Mouse (Mus musculus): Measurements from ENCODE around the gene Nol3. TPM values are rescaled to one million over a fixed set of nuclear protein-coding genes. Genes with fewer than 3 reads are reported as not detected.
A peak's percentile ranks its signal among the peaks of the same experiment; 100 is the strongest.

Gene Nol3
- polyA plus RNA-seq, 1 experiment from 2014 or later: 2.9 TPM

DNA sequence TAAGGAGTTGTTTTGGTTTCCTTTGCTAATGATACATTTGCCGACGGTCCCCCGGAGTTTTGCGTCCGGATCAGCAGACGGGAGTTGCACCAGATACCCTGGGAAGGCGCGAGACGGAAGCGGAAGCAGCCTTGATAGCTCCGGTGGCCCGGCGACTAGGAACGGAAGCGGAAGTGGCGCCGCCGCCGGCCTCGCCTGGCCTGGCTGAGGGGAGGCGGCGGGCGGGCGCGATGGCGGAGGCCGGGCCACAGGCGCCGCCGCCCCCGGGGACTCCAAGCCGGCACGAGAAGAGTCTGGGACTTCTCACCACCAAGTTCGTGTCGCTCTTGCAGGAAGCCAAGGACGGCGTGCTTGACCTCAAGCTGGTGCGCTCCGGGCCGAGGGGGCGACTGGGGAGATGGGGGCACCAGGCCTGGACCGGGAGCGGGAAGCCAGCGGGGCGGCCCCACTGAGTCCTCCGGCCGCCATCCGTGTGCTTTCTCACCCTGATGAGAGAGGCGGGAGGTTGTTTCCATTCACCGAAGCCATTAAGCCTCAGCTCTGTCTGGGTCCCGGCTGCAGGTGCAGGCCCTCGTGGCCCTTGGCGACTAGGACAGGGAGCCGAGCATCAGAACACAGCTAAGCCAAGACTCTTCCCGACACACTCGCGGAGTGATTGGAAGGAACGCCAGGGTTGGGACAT is 21.7 kb downstream of the Nol3 start, which contains the start of gene E2f4:
Gene E2f4, plus strand, starts transcription at position 153 of the 682 bp plus-strand sequence.
- ATAC-seq: peak; percentile 95
- Histone ChIP-seq H3K9ac (ENCODE audit: low read length) (peak within 1 kb of the TSS; percentile 91), H3K4me3 (ENCODE audit: low read depth, low read length) (peak within 1 kb of the TSS; percentile 97), H3K27ac (ENCODE audit: low read depth, low read length) (peak within 1 kb of the TSS; percentile 36; the same call in 1 of the 2 replicates), H3K9me3 (replicated peaks; ENCODE audit: control insufficient read depth, low read length) (no peaks in the 10 kb centered on the region), H3K36me3 (ENCODE audit: control insufficient read depth, insufficient read depth, low read length) (peaks cover 41% of the 10 kb centered on the region), H3K4me1 (ENCODE audit: control insufficient read depth, insufficient read depth, low read length) (peaks cover 15% of the 10 kb centered on the region), H3K4me2 (ENCODE audit: low read length) (peak within 1 kb of the TSS; percentile 92), H3K27me3 (replicated peaks; ENCODE audit: control insufficient read depth, insufficient read depth, low read length) (no peaks in the 10 kb centered on the region)
- DNase-seq (ENCODE audit: low spot score): peak; percentile 96
- WGBS: under 1% methylated on average over 58 of the region's 58 CpGs

DNA sequence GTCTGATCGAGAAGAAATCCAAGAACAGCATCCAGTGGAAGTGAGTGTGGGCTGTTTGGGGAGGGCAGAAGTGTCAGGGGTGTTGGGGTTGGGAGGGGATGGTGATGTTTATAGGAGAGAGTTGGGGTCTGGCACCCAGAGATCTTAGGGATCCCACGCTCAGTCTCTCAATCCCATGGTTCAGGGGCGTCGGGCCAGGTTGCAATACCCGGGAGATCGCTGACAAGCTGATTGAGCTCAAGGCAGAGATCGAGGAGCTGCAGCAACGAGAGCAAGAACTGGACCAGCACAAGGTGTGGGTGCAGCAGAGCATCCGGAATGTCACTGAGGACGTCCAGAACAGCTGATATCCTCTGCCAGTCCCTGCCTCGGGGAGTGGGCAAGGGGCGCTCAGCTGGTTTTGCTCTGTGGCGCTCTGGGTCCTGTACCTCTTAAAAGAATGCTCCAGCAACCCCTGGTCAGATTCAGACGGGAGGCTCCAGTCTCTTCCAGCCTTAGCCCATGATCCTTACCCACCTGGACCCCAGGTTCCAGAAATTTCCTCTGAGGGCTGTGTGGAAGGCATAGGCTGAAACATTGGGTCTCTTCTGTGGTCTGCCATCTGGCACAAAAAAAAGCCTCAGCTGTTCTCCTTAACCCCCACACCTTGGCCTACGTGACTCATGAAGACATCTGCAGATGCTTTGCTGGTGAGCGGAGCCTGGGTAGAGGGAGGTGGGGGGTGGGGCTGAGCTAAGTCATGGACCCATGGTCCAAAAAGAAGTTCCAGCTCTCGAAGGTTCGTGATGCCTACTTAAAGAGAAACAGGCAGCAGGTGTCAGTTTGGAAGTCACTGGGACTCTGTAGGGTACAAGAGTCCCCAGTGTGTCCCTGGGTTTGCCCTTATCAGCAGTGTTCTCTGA is 22.7 kb downstream of the Nol3 start:
- Histone ChIP-seq H3K4me3 (ENCODE audit: low read depth, low read length) (peak overlapping the region; percentile 97), H3K27me3 (replicated peaks; ENCODE audit: control insufficient read depth, insufficient read depth, low read length) (no peaks in the 10 kb centered on the region), H3K4me1 (ENCODE audit: control insufficient read depth, insufficient read depth, low read length) (peaks cover 15% of the 10 kb centered on the region), H3K4me2 (ENCODE audit: low read length) (peak overlapping the region; percentile 92), H3K27ac (ENCODE audit: low read depth, low read length) (no peak overlapping the region), H3K36me3 (ENCODE audit: control insufficient read depth, insufficient read depth, low read length) (peaks cover 49% of the 10 kb centered on the region), H3K9me3 (replicated peaks; ENCODE audit: control insufficient read depth, low read length) (no peaks in the 10 kb centered on the region), H3K9ac (ENCODE audit: low read length) (peak overlapping the region; percentile 91)
- ATAC-seq (no peak), DNase-seq (ENCODE audit: low spot score) (no peak)
- 64% methylated on average over 18 of the region's 18 CpGs for WGBS

DNA sequence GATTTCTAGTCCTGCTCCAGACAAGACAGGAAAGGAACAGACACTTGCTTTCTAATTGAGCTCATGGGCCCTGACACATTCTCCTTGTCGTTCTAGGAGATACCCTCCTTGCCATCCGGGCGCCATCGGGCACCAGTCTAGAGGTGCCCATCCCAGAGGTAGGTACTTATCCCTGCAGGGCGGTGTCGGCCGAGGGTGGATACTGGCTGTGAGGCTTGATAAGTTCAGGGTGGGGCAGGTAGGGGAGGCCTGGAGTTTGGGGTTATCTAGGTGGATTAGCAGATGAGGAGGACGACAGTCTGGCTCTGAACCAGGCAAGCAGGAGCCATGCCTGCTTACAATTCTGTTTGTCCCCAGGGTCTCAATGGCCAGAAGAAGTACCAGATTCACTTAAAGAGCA is 24.0 kb downstream of the Nol3 start:
- no peak overlapping the region for H3K9ac ChIP-seq (ENCODE audit: low read length)
- no peak for ATAC-seq
- H3K36me3 ChIP-seq (ENCODE audit: control insufficient read depth, insufficient read depth, low read length): peaks cover 61% of the 10 kb centered on the region
- no peak overlapping the region for H3K4me3 ChIP-seq (ENCODE audit: low read depth, low read length)
- H3K9me3 ChIP-seq (replicated peaks; ENCODE audit: control insufficient read depth, low read length): no peaks in the 10 kb centered on the region
- no peak for DNase-seq (ENCODE audit: low spot score)
- H3K4me2 ChIP-seq (ENCODE audit: low read length): no peak overlapping the region
- WGBS: 96% methylated on average over 8 of the region's 8 CpGs
- H3K27ac ChIP-seq (ENCODE audit: low read depth, low read length): no peak overlapping the region
- peaks cover 15% of the 10 kb centered on the region for H3K4me1 ChIP-seq (ENCODE audit: control insufficient read depth, insufficient read depth, low read length)
- no peaks in the 10 kb centered on the region for H3K27me3 ChIP-seq (replicated peaks; ENCODE audit: control insufficient read depth, insufficient read depth, low read length)

DNA sequence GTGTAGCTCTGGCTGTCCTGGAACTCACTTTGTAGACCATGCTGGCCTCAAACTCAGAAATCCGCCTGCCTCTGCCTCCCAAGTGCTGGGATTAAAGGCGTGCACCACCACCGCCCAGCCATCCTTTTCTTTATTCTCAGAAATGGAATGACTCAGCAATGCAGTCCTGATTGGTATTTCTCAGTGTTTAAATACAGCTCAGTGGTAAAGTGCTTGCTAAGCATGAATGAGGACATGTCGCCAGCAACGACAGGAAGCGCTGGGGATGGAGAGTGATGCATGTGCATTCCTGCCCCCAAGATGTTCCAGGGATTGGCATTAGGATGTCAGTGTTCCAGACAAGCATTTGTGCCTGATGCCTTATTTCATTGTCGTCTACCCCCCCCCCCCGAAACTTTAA is 27.5 kb downstream of the Nol3 start:
- no peak overlapping the region for H3K4me3 ChIP-seq (ENCODE audit: low read depth, low read length)
- peaks cover 80% of the 10 kb centered on the region for H3K36me3 ChIP-seq (ENCODE audit: control insufficient read depth, insufficient read depth, low read length)
- H3K27ac ChIP-seq (ENCODE audit: low read depth, low read length): no peak overlapping the region
- no peaks in the 10 kb centered on the region for H3K9me3 ChIP-seq (replicated peaks; ENCODE audit: control insufficient read depth, low read length)
- no peak overlapping the region for H3K4me2 ChIP-seq (ENCODE audit: low read length)
- WGBS: 94% methylated on average over 8 of the region's 8 CpGs
- no peak for DNase-seq (ENCODE audit: low spot score)
- H3K9ac ChIP-seq (ENCODE audit: low read length): no peak overlapping the region
- peaks cover 10% of the 10 kb centered on the region for H3K4me1 ChIP-seq (ENCODE audit: control insufficient read depth, insufficient read depth, low read length)
- no peak for ATAC-seq
- no peaks in the 10 kb centered on the region for H3K27me3 ChIP-seq (replicated peaks; ENCODE audit: control insufficient read depth, insufficient read depth, low read length)

DNA sequence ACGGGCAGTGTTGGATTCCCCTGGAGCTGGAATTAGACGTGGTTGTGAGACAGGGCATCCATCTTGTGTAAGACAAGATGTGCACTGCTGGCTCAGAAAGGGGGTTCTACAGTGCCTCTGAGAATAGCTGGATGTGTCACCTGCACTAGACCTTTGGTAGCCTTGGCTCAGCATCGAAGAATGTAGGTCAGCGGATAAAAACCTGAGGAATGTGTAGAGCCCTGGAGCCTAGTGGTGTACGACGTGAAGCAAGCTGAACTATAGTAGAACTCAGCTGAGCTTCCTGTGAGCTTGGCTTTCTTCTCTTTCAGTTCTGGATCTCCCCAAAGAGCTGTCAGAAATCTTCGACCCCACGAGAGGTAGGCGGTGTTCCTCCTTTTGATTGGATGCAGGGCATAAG is 27.9 kb downstream of the Nol3 start:
- no peaks in the 10 kb centered on the region for H3K27me3 ChIP-seq (replicated peaks; ENCODE audit: control insufficient read depth, insufficient read depth, low read length)
- H3K27ac ChIP-seq (ENCODE audit: low read depth, low read length): no peak overlapping the region
- H3K4me1 ChIP-seq (ENCODE audit: control insufficient read depth, insufficient read depth, low read length): peaks cover 5% of the 10 kb centered on the region
- DNase-seq (ENCODE audit: low spot score) (no peak), ATAC-seq (no peak)
- no peak overlapping the region for H3K9ac ChIP-seq (ENCODE audit: low read length)
- H3K4me3 ChIP-seq (ENCODE audit: low read depth, low read length): no peak overlapping the region
- 84% methylated on average over 9 of the region's 9 CpGs for WGBS
- no peaks in the 10 kb centered on the region for H3K9me3 ChIP-seq (replicated peaks; ENCODE audit: control insufficient read depth, low read length)
- peaks cover 81% of the 10 kb centered on the region for H3K36me3 ChIP-seq (ENCODE audit: control insufficient read depth, insufficient read depth, low read length)
- no peak overlapping the region for H3K4me2 ChIP-seq (ENCODE audit: low read length)

DNA sequence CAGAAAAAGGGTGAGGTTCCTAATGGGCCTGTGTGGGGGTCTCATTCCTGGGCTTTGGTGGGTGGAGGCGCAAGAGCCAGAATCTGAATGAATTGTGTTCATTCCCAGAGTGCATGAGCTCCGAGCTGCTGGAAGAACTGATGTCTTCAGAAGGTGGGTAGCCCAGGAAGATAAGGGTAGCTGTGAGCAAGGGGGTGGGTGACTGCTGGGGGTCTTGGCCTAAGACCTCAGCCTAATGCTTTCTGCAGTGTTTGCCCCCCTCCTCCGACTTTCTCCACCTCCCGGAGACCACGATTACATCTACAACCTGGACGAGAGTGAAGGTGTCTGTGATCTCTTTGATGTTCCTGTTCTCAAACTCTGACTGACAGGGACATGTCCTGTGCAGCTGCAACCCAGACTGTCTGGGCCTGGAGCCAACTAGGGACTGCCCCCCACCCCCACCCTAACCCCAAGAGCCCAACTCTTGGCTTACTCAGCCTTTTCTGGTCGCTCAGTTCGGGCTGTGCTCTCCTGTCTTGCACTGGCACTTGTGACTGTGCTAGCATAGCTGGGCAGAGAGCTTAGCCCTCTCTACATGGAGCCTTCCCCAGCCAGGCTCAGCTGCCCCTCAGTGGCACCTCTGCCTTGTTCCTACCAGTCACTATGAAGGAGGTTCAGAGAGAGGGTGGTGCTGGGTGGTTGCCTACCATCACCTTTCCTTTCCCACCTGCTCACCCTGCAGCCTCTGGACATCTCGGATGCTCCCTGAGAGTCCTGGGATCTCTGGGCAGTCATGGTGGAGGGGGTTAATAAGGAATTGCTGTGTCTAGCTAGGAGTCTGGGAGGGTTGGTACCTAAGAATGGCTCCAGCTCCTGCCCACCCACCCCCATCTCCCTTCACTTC is 28.6 kb downstream of the Nol3 start:
- H3K36me3 ChIP-seq (ENCODE audit: control insufficient read depth, insufficient read depth, low read length): peaks cover 82% of the 10 kb centered on the region
- ATAC-seq: peak; percentile 12
- H3K27ac ChIP-seq (ENCODE audit: low read depth, low read length): peak overlapping the region; percentile 5; the same call in 1 of the 2 replicates
- no peaks in the 10 kb centered on the region for H3K9me3 ChIP-seq (replicated peaks; ENCODE audit: control insufficient read depth, low read length)
- WGBS: 67% methylated on average over 9 of the region's 9 CpGs
- H3K4me2 ChIP-seq (ENCODE audit: low read length): no peak overlapping the region
- H3K9ac ChIP-seq (ENCODE audit: low read length): no peak overlapping the region
- H3K27me3 ChIP-seq (replicated peaks; ENCODE audit: control insufficient read depth, insufficient read depth, low read length): no peaks in the 10 kb centered on the region
- no peak overlapping the region for H3K4me3 ChIP-seq (ENCODE audit: low read depth, low read length)
- H3K4me1 ChIP-seq (ENCODE audit: control insufficient read depth, insufficient read depth, low read length): 0 out of 2 replicates have a peak, but pooled peaks cover 3% of the 10 kb centered on the region
- peak; percentile 20 for DNase-seq (ENCODE audit: low spot score)

DNA sequence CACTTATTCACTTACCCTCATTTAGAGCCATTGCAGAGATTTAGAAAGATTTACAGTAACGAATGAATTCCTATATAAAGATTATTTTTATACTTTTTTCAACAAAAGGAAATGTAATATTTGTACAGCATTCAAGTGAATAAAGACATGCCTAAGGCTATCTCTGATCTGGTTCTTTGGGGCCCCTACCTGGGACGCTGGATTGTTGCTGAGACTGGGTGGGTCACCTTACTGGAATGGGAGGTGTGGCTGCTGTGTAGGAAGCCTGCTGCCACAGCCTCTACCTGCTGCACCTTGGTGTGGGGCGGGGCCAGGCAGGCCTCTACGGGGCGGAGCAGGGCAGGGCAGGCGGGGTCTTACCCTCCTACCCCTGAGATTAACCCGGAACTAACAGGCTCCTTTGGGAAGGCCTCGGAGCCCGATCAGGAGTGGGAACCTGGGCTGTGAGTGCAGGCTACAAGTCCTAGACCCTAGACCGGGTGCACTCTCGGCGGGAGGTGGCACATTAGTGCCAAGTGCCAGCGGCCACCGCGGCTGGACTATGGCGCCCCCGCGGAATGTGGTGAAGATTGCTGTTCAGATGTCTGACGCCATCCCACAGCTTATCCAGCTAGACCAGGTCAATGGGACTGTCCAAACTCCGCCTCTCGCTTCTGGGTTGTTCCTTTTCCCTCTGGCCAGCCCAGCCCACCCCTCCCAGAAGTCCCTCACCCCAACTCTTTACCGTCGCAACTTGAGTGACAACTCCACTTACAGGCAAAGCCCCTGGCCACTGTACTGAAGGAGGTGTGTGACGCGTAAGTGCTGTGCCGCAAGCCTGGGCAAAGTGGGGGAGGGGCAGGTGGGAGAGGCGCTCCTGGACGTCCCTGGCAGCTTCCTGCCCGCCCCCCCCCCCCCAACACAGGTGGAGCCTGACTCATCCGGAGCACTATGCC is 29.5 kb downstream of the Nol3 start, which contains the start of gene Elmo3:
Gene Elmo3, plus strand, starts transcription at position 391 of the 935 bp plus-strand sequence.
- Histone ChIP-seq H3K9me3 (replicated peaks; ENCODE audit: control insufficient read depth, low read length) (no peaks in the 10 kb centered on the region), H3K4me1 (ENCODE audit: control insufficient read depth, insufficient read depth, low read length) (0 out of 2 replicates have a peak, but pooled peaks cover 3% of the 10 kb centered on the region), H3K36me3 (ENCODE audit: control insufficient read depth, insufficient read depth, low read length) (peaks cover 76% of the 10 kb centered on the region), H3K9ac (ENCODE audit: low read length) (peak within 1 kb of the TSS; percentile 46), H3K4me3 (ENCODE audit: low read depth, low read length) (no peak within 1 kb of the TSS), H3K4me2 (ENCODE audit: low read length) (peak within 1 kb of the TSS; percentile 36), H3K27ac (ENCODE audit: low read depth, low read length) (peak within 1 kb of the TSS; percentile 5; the same call in 1 of the 2 replicates), H3K27me3 (replicated peaks; ENCODE audit: control insufficient read depth, insufficient read depth, low read length) (no peaks in the 10 kb centered on the region)
- WGBS: 11% methylated on average over 24 of the region's 30 CpGs
- DNase-seq (ENCODE audit: low spot score) (peak; percentile 21), ATAC-seq (peak; percentile 33)
